Mouse (Mus musculus) macrophage (primary cell): ENCODE data around the gene Olfm1. TPM values are rescaled to one million over a fixed set of nuclear protein-coding genes. Genes with fewer than 3 reads are reported as not detected.

Experiments used
- H3K27ac ChIP-seq: fragments of 350-480 bp; formaldehyde crosslinking; 2 replicates; pipeline ENCODE4 v1.9.0; 2021
- H3K36me3 ChIP-seq: fragments of 350-480 bp; formaldehyde crosslinking; 2 replicates; pipeline ENCODE4 v1.9.0; 2021; ENCODE audit errors: inconsistent target
- H3K4me3 ChIP-seq: fragments of 350-480 bp; formaldehyde crosslinking; 2 replicates; pipeline ENCODE4 v1.9.0; 2021; ENCODE audit errors: inconsistent target
- H3K79me2 ChIP-seq: fragments of 350-480 bp; formaldehyde crosslinking; 2 replicates; pipeline ENCODE4 v1.9.0; 2021; ENCODE audit errors: inconsistent target
- whole genome bisulfite sequencing: methylation state at CpG from one replicate; pipeline ENCODE4 v1.1.7; 2026; ENCODE audit warnings: inconsistent platforms; ENCODE audit not compliant: missing documents; 5-methylcytosine and 5-hydroxymethylcytosine counted together
- polyA plus RNA-seq: library from polyadenylated mRNA; stranded (reverse); fragments of 250-400 nt; gene quantifications from 3 replicates; pipeline ENCODE4 v1.2.4, GENCODE M21; 2018; ENCODE audit warnings: inconsistent platforms

Olfm1 gene
- polyA plus RNA-seq, 1 experiment from 2014 or later = 3.1 TPM

DNA sequence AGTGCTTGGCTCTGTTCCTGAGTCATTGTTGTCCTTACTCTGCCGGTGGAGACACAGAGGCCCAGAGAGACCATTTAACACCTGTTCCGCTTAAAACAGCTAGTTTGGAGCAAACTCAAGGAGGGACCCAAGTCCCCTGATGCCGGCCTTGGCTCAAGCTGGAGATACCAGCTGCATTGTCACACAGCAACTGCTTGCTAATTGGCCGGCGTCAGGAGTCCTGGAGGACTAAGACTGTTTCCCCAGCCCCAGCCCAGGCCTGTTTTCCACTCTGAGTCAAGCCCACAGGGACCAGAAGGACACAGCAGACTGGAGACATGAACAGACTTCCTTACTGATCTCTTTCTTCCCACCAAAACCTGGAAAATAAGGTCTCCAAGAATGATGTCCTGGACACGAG, 43.7 kb downstream of the Olfm1 start:
- H3K79me2 ChIP-seq = no peaks in the 10 kb centered on the region
- 78% methylated on average over 6 of the region's 6 CpGs for WGBS
- no peaks in the 10 kb centered on the region for H3K36me3 ChIP-seq
- H3K27ac ChIP-seq = no peak overlapping the region
- no peak overlapping the region for H3K4me3 ChIP-seq

GRCm38 (mm10) chr2:28239616-28240015, 46.8 kb downstream of the Olfm1 start:
- 88% methylated on average over 8 of the region's 8 CpGs for WGBS
- H3K36me3 ChIP-seq = no peaks in the 10 kb centered on the region
- H3K79me2 ChIP-seq = no peaks in the 10 kb centered on the region
- no peak overlapping the region for H3K4me3 ChIP-seq
- no peak overlapping the region for H3K27ac ChIP-seq

GRCm38 (mm10) chr2:28240920-28241319, 48.1 kb downstream of the Olfm1 start:
- no peaks in the 10 kb centered on the region for H3K79me2 ChIP-seq
- no peak overlapping the region for H3K4me3 ChIP-seq
- H3K27ac ChIP-seq = no peak overlapping the region
- H3K36me3 ChIP-seq = no peaks in the 10 kb centered on the region
- WGBS = 94% methylated on average over 3 of the region's 3 CpGs

DNA sequence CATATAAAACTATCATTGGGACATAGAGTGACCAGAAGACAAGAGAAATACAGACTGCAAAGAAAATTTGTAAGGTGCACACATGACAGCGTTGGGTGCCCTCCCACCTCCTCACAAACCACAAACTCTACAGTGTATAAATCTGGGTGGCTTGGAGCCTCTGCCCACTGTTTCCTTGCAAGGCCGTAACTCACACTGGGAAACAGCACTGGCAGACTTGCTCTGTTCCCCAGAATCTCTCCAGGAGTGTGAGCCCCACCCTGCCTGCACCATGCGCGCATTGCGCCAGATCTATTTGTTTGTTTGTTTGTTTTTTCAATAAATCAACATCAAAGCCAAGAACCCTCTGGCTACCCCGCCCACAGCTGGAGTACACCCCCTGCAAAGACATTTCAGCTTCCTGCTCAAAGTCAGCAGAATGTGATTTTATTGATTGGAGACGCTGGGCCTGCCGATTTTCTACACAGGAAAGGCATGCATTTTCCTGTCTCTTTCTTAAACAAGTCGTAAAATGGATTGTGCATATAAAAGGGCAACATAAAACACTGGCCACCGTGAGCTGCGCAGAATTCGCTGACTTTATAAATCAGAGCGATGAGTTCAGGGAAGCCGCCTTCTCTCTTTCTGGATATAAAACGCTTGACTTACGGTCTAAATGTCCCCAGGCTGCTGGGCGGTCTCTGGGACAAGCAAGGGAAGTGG, 48.9 kb downstream of the Olfm1 start:
- no peak overlapping the region for H3K27ac ChIP-seq
- H3K79me2 ChIP-seq = no peaks in the 10 kb centered on the region
- WGBS = 56% methylated on average over 17 of the region's 17 CpGs
- no peaks in the 10 kb centered on the region for H3K36me3 ChIP-seq
- no peak overlapping the region for H3K4me3 ChIP-seq

DNA sequence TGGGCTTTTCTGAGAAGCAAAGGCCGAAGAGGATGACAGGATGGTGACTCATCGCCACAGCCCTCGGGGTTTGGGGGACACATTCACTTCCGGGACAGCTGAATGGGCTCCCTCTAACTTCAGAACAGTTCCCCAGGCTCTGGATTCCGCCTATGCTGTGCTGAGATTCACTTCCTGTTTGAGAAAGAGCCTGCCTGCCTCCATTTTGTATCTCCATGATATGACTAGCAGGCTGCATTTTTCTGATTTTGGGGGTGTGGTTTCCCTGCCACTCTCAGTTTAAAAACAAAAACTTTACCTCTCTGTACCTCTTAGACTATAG, 49.4 kb downstream of the Olfm1 start:
- H3K79me2 ChIP-seq = no peaks in the 10 kb centered on the region
- H3K4me3 ChIP-seq = no peak overlapping the region
- 3% methylated on average over 5 of the region's 5 CpGs for WGBS
- H3K27ac ChIP-seq = no peak overlapping the region
- H3K36me3 ChIP-seq = no peaks in the 10 kb centered on the region

DNA sequence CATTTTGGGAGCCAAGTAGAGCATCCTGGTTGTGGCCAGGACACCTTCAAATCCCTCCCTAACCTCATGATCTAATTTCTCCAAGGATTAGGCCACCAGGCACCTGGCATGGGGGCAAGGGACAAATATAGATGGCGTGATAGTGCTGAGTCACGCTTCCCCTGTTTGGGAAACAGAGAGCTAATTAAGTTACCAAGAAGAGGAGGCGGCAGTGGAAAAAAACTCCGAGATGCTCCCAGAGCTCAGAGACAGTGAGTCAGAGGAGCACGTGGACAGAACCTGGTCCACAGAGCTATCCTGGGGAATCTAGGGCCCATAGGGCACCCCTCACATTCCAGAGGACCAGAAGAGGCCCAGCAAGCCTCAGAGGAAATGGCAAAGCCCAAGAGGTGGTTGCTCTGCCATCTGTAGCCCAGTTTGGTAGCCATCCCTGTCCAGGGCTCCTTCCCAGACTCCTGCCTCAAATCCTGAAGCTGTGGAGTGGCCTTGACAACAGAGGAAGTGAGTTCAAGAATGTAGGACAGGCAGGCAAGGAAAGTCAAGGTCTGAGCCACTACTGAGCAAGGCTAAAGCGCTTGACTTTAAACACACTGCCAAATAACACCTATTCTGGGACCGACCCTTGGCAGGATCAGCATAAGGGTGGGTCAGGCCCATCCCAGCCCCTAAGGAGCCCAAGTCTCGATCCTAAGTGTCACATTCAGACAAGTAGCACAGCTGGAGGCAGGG, 52.0 kb downstream of the Olfm1 start:
- Histone ChIP-seq H3K36me3 (no peaks in the 10 kb centered on the region), H3K79me2 (no peaks in the 10 kb centered on the region), H3K4me3 (no peak overlapping the region), H3K27ac (no peak overlapping the region)
- 63% methylated on average over 8 of the region's 8 CpGs for WGBS

- no peak overlapping the region for H3K4me3 ChIP-seq
- no peak overlapping the region for H3K27ac ChIP-seq
- 94% methylated on average over 5 of the region's 5 CpGs for WGBS
- H3K36me3 ChIP-seq = no peaks in the 10 kb centered on the region
- H3K79me2 ChIP-seq = no peaks in the 10 kb centered on the region
Measured at GRCm38 (mm10) chr2:28246110-28246653, 53.4 kb downstream of the Olfm1 start.

DNA sequence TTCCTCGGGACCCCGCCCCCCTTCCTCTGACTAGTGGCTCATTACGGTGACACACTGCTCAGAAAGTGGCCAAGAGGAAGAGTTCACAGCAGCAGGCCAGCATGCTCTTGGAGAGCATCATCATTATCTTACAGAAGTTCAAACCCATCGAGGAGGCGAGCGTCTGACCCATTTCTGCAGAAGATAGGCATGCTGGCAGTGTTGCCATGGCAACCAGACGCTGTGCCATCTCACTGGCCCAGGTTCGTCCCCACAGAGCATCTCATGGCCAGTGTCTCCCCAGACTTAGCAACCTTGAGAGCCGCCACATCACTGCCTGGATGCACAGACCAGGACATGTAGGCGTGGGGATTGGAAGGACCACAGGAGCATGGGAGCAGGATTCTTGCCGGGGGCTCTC, 54.3 kb downstream of the Olfm1 start:
- Histone ChIP-seq H3K27ac (no peak overlapping the region), H3K36me3 (no peaks in the 10 kb centered on the region), H3K79me2 (no peaks in the 10 kb centered on the region), H3K4me3 (no peak overlapping the region)
- WGBS = 86% methylated on average over 10 of the region's 11 CpGs

DNA sequence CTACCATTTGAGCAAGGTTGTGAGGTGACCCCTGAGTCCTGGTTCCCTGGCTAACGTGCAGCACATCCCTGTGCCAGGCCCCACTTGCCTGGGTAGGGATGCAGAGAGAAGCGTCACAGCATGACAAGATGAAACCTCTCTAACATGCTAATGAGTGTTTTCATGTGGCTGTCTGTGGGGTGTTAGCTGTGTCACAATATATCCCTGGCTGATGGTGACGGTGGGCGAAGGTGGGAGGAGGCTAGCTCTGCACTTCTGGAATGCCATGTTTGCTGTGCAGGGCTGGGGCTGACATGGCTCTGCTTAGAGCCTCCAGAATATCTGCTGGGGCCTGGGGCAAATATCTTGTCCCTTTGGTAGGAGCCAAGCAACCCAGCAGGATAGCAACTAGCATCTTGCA, 59.8 kb downstream of the Olfm1 start:
- 91% methylated on average over 4 of the region's 4 CpGs for WGBS
- H3K79me2 ChIP-seq = no peaks in the 10 kb centered on the region
- no peak overlapping the region for H3K4me3 ChIP-seq
- H3K36me3 ChIP-seq = no peaks in the 10 kb centered on the region
- H3K27ac ChIP-seq = no peak overlapping the region

- WGBS = 96% methylated on average over 7 of the region's 7 CpGs
Measured at GRCm38 (mm10) chr2:28256029-28256428, 63.2 kb downstream of the Olfm1 start.

GRCm38 (mm10) chr2:28261438-28261837, 68.6 kb downstream of the Olfm1 start:
- H3K36me3 ChIP-seq = no peaks in the 10 kb centered on the region
- 66% methylated on average over 3 of the region's 3 CpGs for WGBS

More at GRCm38 (mm10) chr2:28256029-28256428, 63.2 kb downstream of the Olfm1 start:
- Histone ChIP-seq H3K4me3 (no peak overlapping the region), H3K27ac (no peak overlapping the region), H3K79me2 (no peaks in the 10 kb centered on the region), H3K36me3 (no peaks in the 10 kb centered on the region)

GRCm38 (mm10) chr2:28267776-28268275, 75.0 kb downstream of the Olfm1 start:
- WGBS = 96% methylated on average over 3 of the region's 3 CpGs
- Histone ChIP-seq H3K79me2 (no peaks in the 10 kb centered on the region), H3K27ac (no peak overlapping the region), H3K36me3 (no peaks in the 10 kb centered on the region), H3K4me3 (no peak overlapping the region)

More at GRCm38 (mm10) chr2:28261438-28261837, 68.6 kb downstream of the Olfm1 start:
- no peaks in the 10 kb centered on the region for H3K79me2 ChIP-seq
- no peak overlapping the region for H3K4me3 ChIP-seq
- no peak overlapping the region for H3K27ac ChIP-seq

DNA sequence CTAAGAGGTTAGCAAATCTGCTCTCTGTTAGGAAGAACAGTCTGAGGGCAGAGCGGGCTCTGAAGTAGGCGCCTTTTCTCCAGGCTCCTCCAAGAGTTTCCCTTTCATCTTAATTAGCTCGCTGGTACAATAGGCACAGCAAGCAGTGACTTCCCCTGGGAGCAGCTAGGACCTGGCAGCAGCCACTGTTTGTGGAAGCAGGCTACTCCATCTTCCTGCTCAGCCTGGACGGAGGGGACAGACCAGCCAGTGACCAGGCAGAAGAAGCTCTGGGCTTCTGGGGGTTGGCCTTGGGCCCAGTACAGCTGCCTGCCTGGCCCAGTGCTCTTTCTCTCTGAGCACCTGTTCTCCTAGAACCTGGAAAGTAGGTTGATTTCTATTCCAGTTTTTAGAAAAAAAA, 77.8 kb downstream of the Olfm1 start:
- H3K27ac ChIP-seq = no peak overlapping the region
- no peaks in the 10 kb centered on the region for H3K36me3 ChIP-seq
- H3K4me3 ChIP-seq = no peak overlapping the region
- H3K79me2 ChIP-seq = no peaks in the 10 kb centered on the region
- WGBS = 84% methylated on average over 4 of the region's 4 CpGs

DNA sequence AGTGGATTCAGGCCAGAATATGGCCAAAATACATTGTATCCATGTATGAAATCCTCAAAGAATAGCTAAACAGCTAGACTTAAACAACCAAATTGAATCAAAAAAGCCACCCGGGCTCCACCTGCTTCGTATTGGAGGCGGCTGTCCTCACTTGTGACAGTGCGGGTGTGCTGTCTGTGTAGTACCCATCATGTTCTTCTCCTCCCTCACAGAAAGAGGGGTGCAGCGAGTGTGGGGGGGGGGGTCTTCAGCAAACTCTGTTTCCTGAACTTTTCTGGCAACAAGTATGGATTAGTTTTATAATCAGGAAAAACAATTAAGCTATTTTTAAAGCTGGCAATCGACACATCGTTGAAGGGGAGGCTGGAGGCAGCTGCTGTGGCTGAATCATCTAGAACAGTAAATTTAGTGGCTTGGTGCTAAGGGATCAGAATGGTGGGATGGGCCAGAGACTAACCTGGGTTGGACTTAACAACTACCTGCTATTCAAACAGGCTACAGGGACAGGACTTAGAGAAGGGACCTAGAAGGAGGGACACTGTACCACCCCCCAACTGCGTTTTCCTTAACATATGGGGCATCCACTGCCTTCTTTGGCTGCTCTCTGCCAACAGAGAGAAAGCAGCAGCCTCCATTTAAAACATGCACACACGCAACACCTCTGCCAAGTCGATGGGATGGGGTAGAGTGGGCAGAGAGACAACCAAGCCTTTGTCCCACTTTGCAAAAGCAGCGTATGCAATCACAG, 79.6 kb downstream of the Olfm1 start:
- Histone ChIP-seq H3K79me2 (no peaks in the 10 kb centered on the region), H3K36me3 (no peaks in the 10 kb centered on the region), H3K27ac (no peak overlapping the region), H3K4me3 (no peak overlapping the region)
- 88% methylated on average over 11 of the region's 11 CpGs for WGBS

GRCm38 (mm10) chr2:28274006-28274405, 81.2 kb downstream of the Olfm1 start:
- H3K79me2 ChIP-seq = no peaks in the 10 kb centered on the region
- no peak overlapping the region for H3K27ac ChIP-seq
- 93% methylated on average over 5 of the region's 5 CpGs for WGBS
- no peaks in the 10 kb centered on the region for H3K36me3 ChIP-seq
- no peak overlapping the region for H3K4me3 ChIP-seq
